Mouse (Mus musculus): ENCODE measurements around the gene Nqo2. TPM values are rescaled to one million over a fixed set of nuclear protein-coding genes. Genes with fewer than 3 reads are reported as not detected.

Gene Nqo2
- polyA plus RNA-seq, 1 experiment from 2014 or later, result 22.3 TPM

DNA sequence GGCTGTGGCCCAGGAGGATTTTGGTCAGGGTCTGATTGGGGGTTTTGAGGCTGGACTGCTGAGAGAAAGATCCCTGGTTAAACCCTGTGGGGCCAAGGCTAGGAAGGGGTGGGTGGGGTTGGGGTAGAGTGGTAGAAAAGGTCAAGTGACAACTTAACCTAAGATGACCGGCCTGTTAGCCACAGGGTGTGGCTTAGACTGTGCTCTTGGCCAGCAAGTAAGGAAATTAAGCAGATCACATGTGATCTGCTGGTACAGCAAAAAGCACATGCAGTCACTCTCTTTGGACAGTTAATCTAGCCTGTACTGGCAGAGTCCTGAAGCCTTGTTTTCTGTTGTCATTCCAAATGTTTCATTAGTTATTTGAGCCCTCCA, 12.4 kb upstream of the Nqo2 start:
- H3K27ac ChIP-seq (replicated peaks), result no peak overlapping the region
- no peaks in the 10 kb centered on the region for H3K36me3 ChIP-seq
- H3K4me1 ChIP-seq, result no peaks in the 10 kb centered on the region
- no peak overlapping the region for H3K4me3 ChIP-seq
- no peak for DNase-seq (ENCODE audit: low spot score)
- WGBS, result 67% methylated on average over 1 of the region's 1 CpGs
- no peaks in the 10 kb centered on the region for H3K9me3 ChIP-seq (replicated peaks)
- no peaks in the 10 kb centered on the region for H3K27me3 ChIP-seq (ENCODE audit: low read depth, poor library complexity, severe bottlenecking)

- no peak overlapping the region for H3K27ac ChIP-seq (replicated peaks)
- no peaks in the 10 kb centered on the region for H3K36me3 ChIP-seq
- no peaks in the 10 kb centered on the region for H3K27me3 ChIP-seq (ENCODE audit: low read depth, poor library complexity, severe bottlenecking)
- no peak for DNase-seq (ENCODE audit: low spot score)
- no peak overlapping the region for H3K4me3 ChIP-seq
- WGBS, result 85% methylated on average over 2 of the region's 2 CpGs
- H3K9me3 ChIP-seq (replicated peaks), result no peaks in the 10 kb centered on the region
- H3K4me1 ChIP-seq, result no peaks in the 10 kb centered on the region
These were observed 11.5 kb upstream of the Nqo2 start for GRCm38 (mm10) chr13:33952947-33953346.

DNA sequence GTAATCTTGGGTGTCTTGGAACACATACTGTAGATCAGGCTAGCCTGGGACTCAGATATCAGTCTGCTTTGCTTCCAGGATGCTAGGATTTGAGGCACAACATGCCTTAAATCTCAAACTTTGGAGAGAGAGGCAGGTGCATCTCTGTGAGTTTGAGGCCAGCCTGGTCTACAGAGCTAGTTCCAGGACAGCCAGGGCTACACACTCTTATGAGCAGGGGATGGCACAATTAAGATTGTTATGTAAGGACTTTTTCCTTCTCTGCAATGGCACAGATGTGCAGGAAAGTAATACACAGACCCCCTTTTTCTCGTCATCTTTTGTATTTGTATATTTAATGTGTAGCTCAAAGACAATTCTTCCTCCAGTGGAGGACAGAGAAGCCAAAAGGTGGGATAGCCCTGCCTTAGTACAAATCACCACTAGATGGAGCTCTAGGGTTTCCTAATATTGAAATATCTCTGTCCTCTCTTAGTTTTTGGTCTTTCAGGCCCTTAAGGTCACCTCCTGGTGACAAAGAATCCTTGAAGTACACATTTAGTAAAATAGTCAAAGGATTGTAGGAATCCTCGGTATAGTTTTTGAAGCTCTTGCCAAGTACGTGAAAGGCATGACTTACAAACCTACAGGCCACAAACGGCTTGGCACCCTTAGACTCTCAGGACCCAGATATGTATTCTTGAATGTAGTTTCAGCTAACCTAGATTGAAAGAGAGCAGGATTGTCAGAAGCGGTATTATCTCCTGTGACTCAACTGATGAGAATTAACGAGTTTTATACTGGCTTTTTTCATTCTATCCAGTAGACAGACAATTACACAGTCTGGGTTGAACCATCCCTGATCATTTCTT, 7.7 kb upstream of the Nqo2 start:
- no peak overlapping the region for H3K27ac ChIP-seq (replicated peaks)
- no peak for DNase-seq (ENCODE audit: low spot score)
- H3K4me1 ChIP-seq, result no peaks in the 10 kb centered on the region
- no peaks in the 10 kb centered on the region for H3K27me3 ChIP-seq (ENCODE audit: low read depth, poor library complexity, severe bottlenecking)
- no peaks in the 10 kb centered on the region for H3K36me3 ChIP-seq
- H3K4me3 ChIP-seq, result no peak overlapping the region
- WGBS, result 42% methylated on average over 6 of the region's 6 CpGs
- no peaks in the 10 kb centered on the region for H3K9me3 ChIP-seq (replicated peaks)

DNA sequence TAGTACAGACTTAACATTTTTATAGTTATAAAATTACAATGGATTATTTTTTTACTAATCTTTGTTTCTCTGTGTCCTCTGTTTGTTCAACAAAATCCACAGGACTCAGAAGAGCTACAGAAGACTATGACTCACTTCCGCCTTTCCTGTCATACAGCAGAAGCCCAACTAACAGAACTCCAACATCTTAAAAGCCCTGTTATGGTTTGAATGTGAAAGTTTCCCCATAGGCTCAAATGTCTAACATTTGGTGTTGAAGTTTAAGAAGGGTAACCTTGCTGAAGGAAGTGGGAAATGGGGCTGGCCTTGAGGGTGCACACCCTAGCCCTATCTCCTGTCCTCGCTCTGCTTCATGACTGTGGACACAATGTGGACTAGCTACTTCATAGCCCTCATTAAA, 4.7 kb upstream of the Nqo2 start:
- DNase-seq (ENCODE audit: low spot score), result no peak
- Histone ChIP-seq H3K4me3 (no peak overlapping the region), H3K36me3 (no peaks in the 10 kb centered on the region), H3K4me1 (peaks cover 6% of the 10 kb centered on the region), H3K27me3 (ENCODE audit: low read depth, poor library complexity, severe bottlenecking) (no peaks in the 10 kb centered on the region), H3K9me3 (replicated peaks) (no peaks in the 10 kb centered on the region), H3K27ac (replicated peaks) (no peak overlapping the region)
- 89% methylated on average over 2 of the region's 2 CpGs for WGBS

DNA sequence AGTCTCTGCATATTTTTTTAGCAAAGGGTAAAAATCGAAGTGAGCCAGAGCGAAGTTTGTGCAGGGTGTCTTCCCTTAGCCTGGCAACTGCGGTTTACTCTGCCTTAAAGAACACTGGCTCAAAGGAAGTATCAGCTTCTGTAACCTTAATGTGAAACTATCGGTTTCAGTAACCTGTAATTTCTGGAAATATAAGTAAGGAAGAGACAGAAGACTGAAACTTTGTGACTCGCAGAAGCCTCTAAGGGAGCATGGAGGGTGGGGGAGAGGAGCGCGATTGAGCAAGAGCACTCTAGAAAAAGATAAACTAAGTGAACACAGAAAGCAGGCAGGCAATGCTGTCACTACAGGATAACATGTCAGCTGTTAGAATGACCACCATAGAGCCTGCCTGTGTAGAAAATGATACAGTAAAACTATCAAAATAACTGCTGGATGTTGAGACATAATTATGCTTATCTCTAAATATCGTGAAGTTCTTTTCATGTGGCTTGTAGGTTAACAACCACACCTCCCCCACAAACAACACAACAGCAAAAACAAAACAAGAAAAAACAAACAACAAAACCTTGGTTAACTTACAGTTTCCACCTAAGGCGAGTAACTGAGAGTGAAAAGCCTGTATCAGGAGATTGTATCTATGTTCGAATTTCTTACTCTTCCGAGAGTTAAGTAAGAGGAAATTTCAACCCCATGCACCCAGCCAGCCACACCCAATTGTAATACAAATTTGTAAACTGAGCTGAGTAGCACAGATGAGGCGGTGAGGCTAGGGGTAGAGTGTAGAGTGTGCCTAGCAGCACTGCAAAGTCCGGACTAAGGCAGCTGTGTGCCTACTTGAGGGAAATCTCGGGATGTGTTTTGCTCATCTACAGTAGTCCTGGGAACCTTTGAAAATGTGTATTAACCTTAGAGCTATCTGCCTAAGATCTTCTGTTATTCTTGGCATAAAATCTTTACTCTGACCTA, 853 bp downstream of the Nqo2 start:
- no peaks in the 10 kb centered on the region for H3K27me3 ChIP-seq (ENCODE audit: low read depth, poor library complexity, severe bottlenecking)
- H3K36me3 ChIP-seq, result no peaks in the 10 kb centered on the region
- WGBS, result 25% methylated on average over 14 of the region's 14 CpGs
- H3K27ac ChIP-seq (replicated peaks), result peak overlapping the region; percentile 90
- H3K9me3 ChIP-seq (replicated peaks), result no peaks in the 10 kb centered on the region
- H3K4me3 ChIP-seq, result peak overlapping the region; percentile 66
- peaks cover 17% of the 10 kb centered on the region for H3K4me1 ChIP-seq
- DNase-seq (ENCODE audit: low spot score), result no peak

GRCm38 (mm10) chr13:33966025-33966412, 1.5 kb downstream of the Nqo2 start:
- no peaks in the 10 kb centered on the region for H3K9me3 ChIP-seq (replicated peaks)
- WGBS, result 76% methylated on average over 4 of the region's 4 CpGs
- H3K27me3 ChIP-seq (ENCODE audit: low read depth, poor library complexity, severe bottlenecking), result no peaks in the 10 kb centered on the region
- H3K4me1 ChIP-seq, result peaks cover 17% of the 10 kb centered on the region
- no peak overlapping the region for H3K27ac ChIP-seq (replicated peaks)
- peak overlapping the region; percentile 66; the same call in 1 of the 2 replicates for H3K4me3 ChIP-seq
- DNase-seq (ENCODE audit: low spot score), result no peak
- H3K36me3 ChIP-seq, result 0 out of 2 replicates have a peak, but pooled peaks cover 4% of the 10 kb centered on the region

DNA sequence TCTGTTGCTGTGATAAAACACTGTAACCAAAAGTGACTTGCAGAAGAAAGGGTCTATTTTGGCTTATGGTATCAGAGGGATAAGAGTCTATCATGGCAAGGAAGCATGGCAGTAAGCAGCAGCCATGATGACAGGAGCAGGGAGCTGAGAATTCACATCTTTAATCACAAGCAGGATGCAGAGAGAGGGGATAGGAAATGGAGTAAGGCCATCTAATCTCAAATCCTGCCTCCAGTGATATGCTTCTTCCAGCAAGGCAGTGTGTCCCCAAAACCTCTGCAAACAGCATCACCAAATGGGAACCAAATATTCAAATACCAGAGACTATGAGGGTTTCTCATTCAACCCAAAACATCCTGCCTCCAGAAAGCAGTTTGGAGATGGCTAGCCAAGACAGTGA, 2.1 kb downstream of the Nqo2 start:
- Histone ChIP-seq H3K9me3 (replicated peaks) (no peaks in the 10 kb centered on the region), H3K4me3 (no peak overlapping the region), H3K4me1 (peaks cover 17% of the 10 kb centered on the region), H3K36me3 (0 out of 2 replicates have a peak, but pooled peaks cover 4% of the 10 kb centered on the region), H3K27me3 (ENCODE audit: low read depth, poor library complexity, severe bottlenecking) (no peaks in the 10 kb centered on the region), H3K27ac (replicated peaks) (no peak overlapping the region)
- DNase-seq (ENCODE audit: low spot score), result no peak

GRCm38 (mm10) chr13:33989625-33990024, 25.1 kb downstream of the Nqo2 start:
- no peaks in the 10 kb centered on the region for H3K4me1 ChIP-seq
- H3K9me3 ChIP-seq (replicated peaks), result no peaks in the 10 kb centered on the region
- no peaks in the 10 kb centered on the region for H3K27me3 ChIP-seq (ENCODE audit: low read depth, poor library complexity, severe bottlenecking)
- no peak overlapping the region for H3K4me3 ChIP-seq
- H3K27ac ChIP-seq (replicated peaks), result no peak overlapping the region
- WGBS, result 87% methylated on average over 5 of the region's 5 CpGs
- no peak for DNase-seq (ENCODE audit: low spot score)
- H3K36me3 ChIP-seq, result peaks cover 22% of the 10 kb centered on the region

- Histone ChIP-seq H3K36me3 (0 out of 2 replicates have a peak, but pooled peaks cover 3% of the 10 kb centered on the region), H3K9me3 (replicated peaks) (no peaks in the 10 kb centered on the region), H3K4me3 (no peak overlapping the region), H3K27ac (replicated peaks) (no peak overlapping the region), H3K27me3 (ENCODE audit: low read depth, poor library complexity, severe bottlenecking) (no peaks in the 10 kb centered on the region), H3K4me1 (no peaks in the 10 kb centered on the region)
- 25% methylated on average over 1 of the region's 1 CpGs for WGBS
- DNase-seq (ENCODE audit: low spot score), result peak; percentile 58
These were observed 30.7 kb downstream of the Nqo2 start for GRCm38 (mm10) chr13:33995197-33995596.

GRCm38 (mm10) chr13:34002058-34003006, 37.8 kb downstream of the Nqo2 start, which contains the start of the genes Ripk1 and Serpinb6a:
Gene Ripk1, plus strand, starts transcription at chr13:34002363.
Gene Serpinb6a, minus strand, starts transcription at chr13:34002794.
- H3K4me3 ChIP-seq, result peak within 1 kb of the TSS; percentile 97
- peak within 1 kb of the TSS; percentile 95 for H3K27ac ChIP-seq (replicated peaks)
- H3K9me3 ChIP-seq (replicated peaks), result no peaks in the 10 kb centered on the region
- under 1% methylated on average over 92 of the region's 92 CpGs for WGBS
- H3K4me1 ChIP-seq, result peaks cover 25% of the 10 kb centered on the region
- H3K27me3 ChIP-seq (ENCODE audit: low read depth, poor library complexity, severe bottlenecking), result no peaks in the 10 kb centered on the region
- no peaks in the 10 kb centered on the region for H3K36me3 ChIP-seq
- DNase-seq (ENCODE audit: low spot score), result peak; percentile 89

DNA sequence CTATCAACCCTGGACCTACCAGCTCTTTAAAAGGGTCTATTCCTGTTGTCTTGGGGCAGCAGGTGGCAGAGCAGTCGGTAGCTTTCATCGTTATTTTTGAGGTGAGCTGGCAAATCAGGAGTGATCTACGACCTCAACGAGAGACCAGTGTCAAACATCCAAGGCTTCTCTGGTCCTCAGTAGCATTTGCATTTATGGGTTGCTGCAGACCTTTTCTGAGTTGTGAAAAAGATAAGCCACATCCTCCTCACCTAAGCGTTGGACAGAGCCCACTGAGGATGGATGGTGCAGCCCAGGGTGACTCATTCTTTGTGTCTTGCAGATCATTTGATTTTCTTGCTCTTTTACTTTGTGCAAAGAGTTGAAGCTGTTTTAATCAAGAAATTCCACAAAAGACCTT, 38.6 kb downstream of the Nqo2 start:
- Histone ChIP-seq H3K9me3 (replicated peaks) (no peaks in the 10 kb centered on the region), H3K27ac (replicated peaks) (peak overlapping the region; percentile 95), H3K27me3 (ENCODE audit: low read depth, poor library complexity, severe bottlenecking) (no peaks in the 10 kb centered on the region), H3K4me1 (peaks cover 25% of the 10 kb centered on the region), H3K4me3 (peak overlapping the region; percentile 97), H3K36me3 (no peaks in the 10 kb centered on the region)
- WGBS, result 16% methylated on average over 5 of the region's 5 CpGs
- no peak for DNase-seq (ENCODE audit: low spot score)

DNA sequence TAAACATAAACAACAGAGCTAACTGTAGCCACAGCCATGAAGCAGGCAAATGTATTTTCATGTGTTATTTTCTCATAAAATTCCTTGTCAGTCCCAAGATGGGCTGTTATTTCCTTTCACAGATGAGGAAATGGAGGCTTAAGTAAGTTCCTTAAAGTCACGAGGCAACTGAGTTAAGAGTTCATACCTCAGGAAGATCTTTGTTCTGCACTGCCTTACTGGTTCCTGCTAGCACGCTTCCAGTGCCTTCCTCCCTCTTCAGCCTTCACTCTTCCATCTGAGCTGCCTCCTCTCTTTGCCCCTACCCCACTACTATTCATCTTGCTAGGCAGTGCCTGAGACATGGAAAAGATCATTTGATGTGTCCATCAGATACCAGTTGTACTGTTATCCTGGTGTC, 42.7 kb downstream of the Nqo2 start:
- no peaks in the 10 kb centered on the region for H3K9me3 ChIP-seq (replicated peaks)
- H3K27ac ChIP-seq (replicated peaks), result no peak overlapping the region
- H3K4me3 ChIP-seq, result no peak overlapping the region
- H3K36me3 ChIP-seq, result 0 out of 2 replicates have a peak, but pooled peaks cover 2% of the 10 kb centered on the region
- no peak for DNase-seq (ENCODE audit: low spot score)
- no peaks in the 10 kb centered on the region for H3K27me3 ChIP-seq (ENCODE audit: low read depth, poor library complexity, severe bottlenecking)
- 75% methylated on average over 2 of the region's 2 CpGs for WGBS
- H3K4me1 ChIP-seq, result peaks cover 11% of the 10 kb centered on the region

Measured in midbrain, embryonic 10.5 days (tissue).